Mouse (Mus musculus) MEL (cell line): ENCODE data around the gene Adam12. TPM values are rescaled to one million over a fixed set of nuclear protein-coding genes. Genes with fewer than 3 reads are reported as not detected.

Source experiments
- DNase-seq: peaks from one replicate; pipeline ENCODE4 v3.0.0; 2011; ENCODE audit warnings: low read depth, low spot score
- H3K27ac ChIP-seq: 2 replicates; pipeline ENCODE4 v1.5.1; 2012; ENCODE audit warnings: low read depth, mild to moderate bottlenecking, control low read depth, low read length, moderate library complexity; ENCODE audit not compliant: control insufficient read depth
- H3K27me3 ChIP-seq, 2 experiments: fragments of 150-350 bp in 1 of 2; sonication (generic) in 1 of 2; 2 replicates each; pipeline ENCODE4 v1.6.1; 2012; ENCODE audit warnings: low read length in 2 of 2, mild to moderate bottlenecking in 2 of 2, improper control_type of control experiment in 1 of 2, moderate library complexity in 1 of 2; ENCODE audit not compliant: insufficient read depth in 2 of 2, control insufficient read depth in 1 of 2
- H3K36me3 ChIP-seq, 2 experiments: 2 replicates each; pipeline ENCODE4 v1.6.1; 2012 to 2014; ENCODE audit warnings: low read length in 2 of 2, improper control_type of control experiment in 1 of 2, inconsistent platforms in 1 of 2, mild to moderate bottlenecking in 1 of 2; ENCODE audit not compliant: insufficient read depth in 2 of 2, control insufficient read depth in 1 of 2
- H3K4me1 ChIP-seq, 2 experiments: fragments of 150-350 bp in 1 of 2; sonication (generic) in 1 of 2; 2 replicates each; pipeline ENCODE4 v1.6.1; 2012; ENCODE audit warnings: low read length in 2 of 2, improper control_type of control experiment in 1 of 2, mild to moderate bottlenecking in 1 of 2; ENCODE audit not compliant: insufficient read depth in 2 of 2, control insufficient read depth in 1 of 2
- H3K4me3 ChIP-seq, 2 experiments: fragments of 150-350 bp in 1 of 2; sonication (generic) in 1 of 2; 2 replicates each; pipeline ENCODE4 v1.5.1; 2012; ENCODE audit warnings: low read depth in 2 of 2, low read length in 2 of 2, mild to moderate bottlenecking in 2 of 2, moderate library complexity in 2 of 2, control low read depth in 1 of 2, improper control_type of control experiment in 1 of 2; ENCODE audit not compliant: control insufficient read depth in 1 of 2, insufficient read depth in 1 of 2
- H3K79me2 ChIP-seq: 2 replicates; pipeline ENCODE4 v1.6.1; 2012; ENCODE audit warnings: mild to moderate bottlenecking, low read length, moderate library complexity; ENCODE audit not compliant: control insufficient read depth, poor library complexity, insufficient read depth
- H3K9ac ChIP-seq: 2 replicates; pipeline ENCODE4 v1.6.1; 2012; ENCODE audit warnings: low read depth, mild to moderate bottlenecking, control low read depth, low read length, moderate library complexity; ENCODE audit not compliant: control insufficient read depth, poor library complexity, severe bottlenecking
- H3K9me3 ChIP-seq: fragments of 150-350 bp; sonication (generic); replicated peaks from 2 replicates; pipeline ENCODE4 v1.6.1; 2012; ENCODE audit warnings: mild to moderate bottlenecking, low read length, improper control_type of control experiment, moderate library complexity; ENCODE audit not compliant: insufficient read depth
- CHD1 ChIP-seq: IDR thresholded peaks from 2 replicates; pipeline ENCODE4 v1.6.1; 2012; ENCODE audit warnings: low read depth, mild to moderate bottlenecking, inconsistent platforms, low read length, improper control_type of control experiment
- CHD2 ChIP-seq: IDR thresholded peaks from 2 replicates; pipeline ENCODE4 v1.6.1; 2011; ENCODE audit warnings: low read length, improper control_type of control experiment
- CTCF ChIP-seq, 3 experiments: IDR thresholded peaks in 2 of 3; conservative IDR thresholded peaks in 1 of 3; 2 replicates each; pipeline ENCODE4 v1.5.1; 2011 to 2012; ENCODE audit warnings: low read length in 3 of 3, low read depth in 2 of 3, mild to moderate bottlenecking in 2 of 3, improper control_type of control experiment in 1 of 3, inconsistent platforms in 1 of 3, mixed read lengths in 1 of 3, moderate library complexity in 1 of 3; ENCODE audit not compliant: control insufficient read depth in 1 of 3, insufficient read depth in 1 of 3, poor library complexity in 1 of 3, severe bottlenecking in 1 of 3
- E2F4 ChIP-seq: IDR thresholded peaks from 2 replicates; pipeline ENCODE4 v1.6.1; 2011; ENCODE audit warnings: low read depth, low read length, improper control_type of control experiment, borderline replicate concordance
- ELF1 ChIP-seq: IDR thresholded peaks from 2 replicates; pipeline ENCODE4 v1.6.1; 2014; ENCODE audit warnings: low read depth, mild to moderate bottlenecking, inconsistent platforms, low read length, improper control_type of control experiment, moderate library complexity
- EP300 ChIP-seq, 2 experiments: IDR thresholded peaks; 2 replicates each; pipeline ENCODE4 v1.6.1; 2011; ENCODE audit warnings: improper control_type of control experiment in 2 of 2, low read length in 2 of 2, low read depth in 1 of 2, mild to moderate bottlenecking in 1 of 2
- GABPA ChIP-seq: IDR thresholded peaks from 2 replicates; pipeline ENCODE4 v1.6.1; 2012; ENCODE audit warnings: low read depth, mild to moderate bottlenecking, inconsistent platforms, low read length, improper control_type of control experiment, moderate library complexity
- GATA1 ChIP-seq: IDR thresholded peaks from 2 replicates; pipeline ENCODE4 v1.6.1; 2011; ENCODE audit warnings: low read depth, low read length, improper control_type of control experiment
- HCFC1 ChIP-seq: IDR thresholded peaks from 2 replicates; pipeline ENCODE4 v1.6.1; 2012; ENCODE audit warnings: low read depth, mild to moderate bottlenecking, inconsistent platforms, low read length, improper control_type of control experiment, moderate library complexity
- KAT2A ChIP-seq: conservative IDR thresholded peaks from 2 replicates; pipeline ENCODE4 v1.6.1; 2012; ENCODE audit warnings: low read depth, low read length, improper control_type of control experiment, inconsistent platforms
- MAFK ChIP-seq: IDR thresholded peaks from 2 replicates; pipeline ENCODE4 v1.6.1; 2011; ENCODE audit warnings: low read depth, mild to moderate bottlenecking, low read length, improper control_type of control experiment, borderline replicate concordance
- MAZ ChIP-seq: IDR thresholded peaks from 2 replicates; pipeline ENCODE4 v1.6.1; 2012; ENCODE audit warnings: low read depth, mild to moderate bottlenecking, inconsistent platforms, low read length, improper control_type of control experiment
- MEF2A ChIP-seq: IDR thresholded peaks from 2 replicates; pipeline ENCODE4 v1.6.1; 2014; ENCODE audit warnings: low read depth, mild to moderate bottlenecking, inconsistent platforms, low read length, improper control_type of control experiment; ENCODE audit not compliant: poor library complexity, insufficient replicate concordance, severe bottlenecking; ENCODE audit errors: extremely low read depth
- MYB ChIP-seq: IDR thresholded peaks from 2 replicates; pipeline ENCODE4 v1.6.1; 2011; ENCODE audit warnings: mild to moderate bottlenecking, low read depth, low read length, improper control_type of control experiment
- NELFE ChIP-seq: IDR thresholded peaks from 2 replicates; pipeline ENCODE4 v1.6.1; 2011; ENCODE audit warnings: low read depth, low read length, improper control_type of control experiment
- NRF1 ChIP-seq: IDR thresholded peaks from 2 replicates; pipeline ENCODE4 v1.6.1; 2014; ENCODE audit warnings: low read depth, mild to moderate bottlenecking, inconsistent platforms, low read length, improper control_type of control experiment, moderate library complexity; ENCODE audit not compliant: poor library complexity, insufficient read depth, severe bottlenecking
- POLR2A ChIP-seq, 2 experiments: IDR thresholded peaks; 2 replicates each; pipeline ENCODE4 v1.6.1; 2011 to 2012; ENCODE audit warnings: low read length in 2 of 2, mild to moderate bottlenecking in 2 of 2, control low read depth in 1 of 2, improper control_type of control experiment in 1 of 2, low read depth in 1 of 2, moderate library complexity in 1 of 2; ENCODE audit not compliant: control insufficient read depth in 1 of 2, insufficient read depth in 1 of 2, poor library complexity in 1 of 2
- POLR2AphosphoS5 ChIP-seq: IDR thresholded peaks from 2 replicates; pipeline ENCODE4 v1.6.1; 2012; ENCODE audit warnings: low read depth, borderline replicate concordance, mild to moderate bottlenecking, inconsistent platforms, low read length, moderate library complexity, mixed read lengths
- RAD21 ChIP-seq: IDR thresholded peaks from 2 replicates; pipeline ENCODE4 v1.6.1; 2011; ENCODE audit warnings: mild to moderate bottlenecking, low read depth, low read length, improper control_type of control experiment
- SMC3 ChIP-seq: IDR thresholded peaks from 2 replicates; pipeline ENCODE4 v1.6.1; 2011; ENCODE audit warnings: low read depth, low read length, improper control_type of control experiment
- UBTF ChIP-seq: IDR thresholded peaks from 2 replicates; pipeline ENCODE4 v1.6.1; 2012; ENCODE audit warnings: low read depth, mild to moderate bottlenecking, inconsistent platforms, low read length, improper control_type of control experiment, moderate library complexity, borderline replicate concordance; ENCODE audit not compliant: insufficient read depth
- USF1 ChIP-seq: IDR thresholded peaks from 2 replicates; pipeline ENCODE4 v1.6.1; 2014; ENCODE audit warnings: low read depth, mild to moderate bottlenecking, inconsistent platforms, low read length, improper control_type of control experiment, moderate library complexity
- ZKSCAN1 ChIP-seq: IDR thresholded peaks from 2 replicates; pipeline ENCODE4 v1.6.1; 2012; ENCODE audit warnings: low read depth, mild to moderate bottlenecking, inconsistent platforms, low read length, improper control_type of control experiment, moderate library complexity
- ZMIZ1 ChIP-seq: IDR thresholded peaks from 2 replicates; pipeline ENCODE4 v1.6.1; 2012; ENCODE audit warnings: low read depth, mild to moderate bottlenecking, inconsistent platforms, low read length, improper control_type of control experiment, moderate library complexity
- ZNF384 ChIP-seq: IDR thresholded peaks from 2 replicates; pipeline ENCODE4 v1.6.1; 2012; ENCODE audit warnings: low read depth, mild to moderate bottlenecking, inconsistent platforms, low read length, improper control_type of control experiment
- polyA plus RNA-seq, 2 experiments: library from polyadenylated mRNA; stranded (reverse) in 1 of 2; unstranded in 1 of 2; fragments of >175 nt in 1 of 2; fragments of >200 nt in 1 of 2; gene quantifications; 2 replicates each; pipeline versions ENCODE4 v1.2.1 to v1.2.4; 2012; ENCODE audit warnings: low replicate concordance in 2 of 2, low read depth in 1 of 2; ENCODE audit not compliant: insufficient read length in 2 of 2, insufficient read depth in 1 of 2, missing spikeins in 1 of 2
- total RNA-seq: library from RNA; depleted of rRNA; stranded (reverse); fragments of 300-350 nt; gene quantifications from 2 replicates; pipeline ENCODE4 v1.2.3, GENCODE M21; 2012

Adam12 gene
- total and polyA plus RNA-seq, 3 experiments = not detected

DNA sequence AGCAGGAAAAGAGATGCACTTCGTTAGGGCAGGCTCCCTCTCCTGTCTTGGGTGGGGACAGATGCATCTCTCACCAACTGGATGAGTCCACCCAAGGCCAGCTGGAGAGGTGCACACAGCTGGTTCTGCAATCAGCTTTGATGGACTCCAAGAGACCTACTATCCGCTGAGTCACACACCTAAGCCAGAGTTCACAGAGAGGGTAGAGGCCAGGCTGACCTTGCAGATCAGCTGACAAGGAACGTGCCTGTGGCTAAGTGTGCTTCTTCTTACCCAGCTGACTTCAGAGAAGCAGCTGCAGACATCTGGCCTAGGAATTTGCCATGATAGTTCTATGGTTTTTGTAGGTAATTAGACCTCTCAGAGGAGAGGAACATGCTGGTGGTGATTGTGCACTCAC is 368.8 kb downstream of the Adam12 start:
- no peak for DNase-seq
- Histone ChIP-seq H3K9me3 (no peaks in the 10 kb centered on the region), H3K4me1 (no peaks in the 10 kb centered on the region), H3K9ac (no peak overlapping the region), H3K4me3 (no peak overlapping the region), H3K27me3 (no peaks in the 10 kb centered on the region), H3K27ac (no peak overlapping the region), H3K36me3 (no peaks in the 10 kb centered on the region), H3K79me2 (no peaks in the 10 kb centered on the region)
- TF ChIP-seq ELF1 (no peak), ZKSCAN1 (no peak), HCFC1 (no peak), ZNF384 (no peak), MAZ (no peak), GABPA (no peak), UBTF (no peak), POLR2AphosphoS5 (no peak), KAT2A (no peak), CHD2 (no peak), CTCF (IDR thresholded peaks at IDR 0.05 in 2 of 3, conservative IDR thresholded peaks at IDR 0.05 in 1 of 3; ENCODE audit: control insufficient read depth in 1 of 3, insufficient read depth in 1 of 3, low read depth in 2 of 3, low read length in 3 of 3, poor library complexity in 1 of 3, severe bottlenecking in 1 of 3) (no peak), MAFK (no peak), USF1 (no peak), NELFE (no peak), EP300 (IDR thresholded peaks at IDR 0.05; ENCODE audit: low read depth in 1 of 2, low read length in 2 of 2) (no peak), POLR2A (IDR thresholded peaks at IDR 0.05; ENCODE audit: control insufficient read depth in 1 of 2, insufficient read depth in 1 of 2, low read depth in 1 of 2, low read length in 2 of 2, poor library complexity in 1 of 2) (no peak), RAD21 (no peak), GATA1 (no peak), CHD1 (no peak)

DNA sequence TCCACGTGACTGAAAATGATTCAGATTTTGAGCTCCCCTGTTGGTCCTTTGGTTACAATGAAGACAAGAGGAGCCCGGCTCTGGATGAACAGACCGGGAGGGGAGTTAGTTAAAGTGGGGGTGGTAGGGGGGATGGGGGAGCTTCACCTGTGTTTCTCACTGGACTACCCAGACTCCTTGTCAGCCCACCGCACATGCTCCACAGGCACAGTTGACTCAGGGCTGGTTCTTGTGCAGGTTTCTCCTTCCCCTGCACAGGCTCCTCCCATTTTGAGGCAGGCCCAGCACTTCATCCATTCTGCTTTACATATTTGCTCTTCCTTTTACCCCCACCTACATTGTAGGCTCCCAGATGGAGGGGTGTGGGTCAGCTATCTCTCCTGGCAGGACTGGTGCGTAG is 369.2 kb downstream of the Adam12 start:
- Histone ChIP-seq H3K27me3 (no peaks in the 10 kb centered on the region), H3K79me2 (no peaks in the 10 kb centered on the region), H3K4me3 (no peak overlapping the region), H3K4me1 (no peaks in the 10 kb centered on the region), H3K9me3 (no peaks in the 10 kb centered on the region)
- no peak for TF ChIP-seq E2F4
- no peak for TF ChIP-seq MYB
- no peak for TF ChIP-seq SMC3
- no peak for TF ChIP-seq HCFC1
- TF ChIP-seq MEF2A = no peak
- TF ChIP-seq GATA1 = no peak
- no peak for TF ChIP-seq CHD1
- no peak for TF ChIP-seq ZNF384
- TF ChIP-seq ZKSCAN1 = no peak
- TF ChIP-seq GABPA = no peak
- no peak for TF ChIP-seq KAT2A
- no peak for TF ChIP-seq ELF1
- TF ChIP-seq NRF1 = no peak
- no peak for TF ChIP-seq ZMIZ1
- TF ChIP-seq USF1 = no peak
- TF ChIP-seq, all 39 proteins: peak for 0
- Histone ChIP-seq H3K36me3 (no peaks in the 10 kb centered on the region), H3K9ac (no peak overlapping the region), H3K27ac (no peak overlapping the region)
- no peak for DNase-seq
